Comparison of ENCODE assay signal across 15 mouse cellular contexts in the genomic region with DNA sequence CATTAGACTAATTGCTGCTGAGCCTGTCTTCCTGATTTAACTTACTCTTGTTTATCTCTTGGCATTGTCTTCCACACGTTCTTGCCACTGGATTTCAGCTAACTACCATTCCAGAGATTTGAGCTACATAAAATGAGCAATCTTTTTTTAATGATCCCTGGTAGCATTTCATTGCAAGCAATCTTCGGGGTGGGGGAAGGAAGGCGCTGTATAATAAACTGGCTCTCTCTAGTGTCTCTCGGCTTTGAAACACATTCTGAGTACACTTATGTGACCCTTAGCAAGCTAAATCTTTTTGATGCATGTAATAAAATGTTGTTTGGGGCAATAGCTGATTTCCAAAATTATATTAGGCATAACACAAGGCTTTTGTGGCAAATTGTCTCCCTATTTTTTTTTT.
A peak's percentile ranks its signal among the peaks of the same experiment; 100 is the strongest.
DNase-seq lines count a peak whose midpoint lies in the region; ATAC-seq and TF ChIP-seq lines count a peak whose summit lies in the region.
"Had no signal": no experiment of that assay in that cellular context is flagged by ENCODE, and none has a peak within 500 bp of the region (broad histone marks: within the 10 kb centered on the region; RNA-seq: fewer than 3 reads in every experiment).

No protein-coding gene starts in this region.

- no peak for TF ChIP-seq POLR2A in limb, embryonic 14.5 days (IDR thresholded peaks at IDR 0.05; ENCODE audit: borderline replicate concordance, extremely low read depth, insufficient read depth, insufficient read length)

- 49% methylated on average over 4 of the region's 4 CpGs for WGBS in limb, embryonic 12.5 days
- 84% methylated on average over 4 of the region's 4 CpGs for WGBS in limb, embryonic 10.5 days
- WGBS in forebrain, postnatal 0 days, result 33% methylated on average over 4 of the region's 4 CpGs
- 35% methylated on average over 4 of the region's 4 CpGs for WGBS in limb, embryonic 14.5 days
- WGBS in neural tube, embryonic 15.5 days, result 33% methylated on average over 4 of the region's 4 CpGs
- WGBS in intestine, embryonic 15.5 days, result 68% methylated on average over 4 of the region's 4 CpGs

- H3K36me3 ChIP-seq in limb, embryonic 12.5 days, result no peaks in the 10 kb centered on the region
- H3K36me3 ChIP-seq in limb, embryonic 10.5 days, result no peaks in the 10 kb centered on the region
- H3K36me3 ChIP-seq in forebrain, postnatal 0 days (ENCODE audit: insufficient read depth), result no peaks in the 10 kb centered on the region
- no peaks in the 10 kb centered on the region for H3K36me3 ChIP-seq in limb, embryonic 14.5 days (ENCODE audit: control insufficient read depth, insufficient read depth, low read length)
- H3K36me3 ChIP-seq in neural tube, embryonic 15.5 days, result no peaks in the 10 kb centered on the region
- no peaks in the 10 kb centered on the region for H3K36me3 ChIP-seq in intestine, embryonic 15.5 days
- H3K36me3 ChIP-seq: embryonic facial prominence, embryonic 10.5 days; heart, embryonic 13.5 days; liver, embryonic 15.5 days had no signal

- peak overlapping the region; percentile 30 for H3K4me2 ChIP-seq in limb, embryonic 12.5 days
- H3K4me2 ChIP-seq in forebrain, postnatal 0 days (ENCODE audit: low read depth), result peak overlapping the region; percentile 50
- H3K4me2 ChIP-seq in limb, embryonic 14.5 days (replicated peaks; ENCODE audit: low read depth, low read length, severe bottlenecking), result peak overlapping the region; percentile 40
- H3K4me2 ChIP-seq in neural tube, embryonic 15.5 days, result peak overlapping the region; percentile 58
- H3K4me2 ChIP-seq in intestine, embryonic 15.5 days (replicated peaks), result no peak overlapping the region
- H3K4me2 ChIP-seq: heart, embryonic 13.5 days; liver, embryonic 15.5 days had no signal

- H3K27me3 ChIP-seq in limb, embryonic 12.5 days, result peaks cover 11% of the 10 kb centered on the region
- peaks cover 37% of the 10 kb centered on the region for H3K27me3 ChIP-seq in limb, embryonic 10.5 days (ENCODE audit: low read depth, poor library complexity, severe bottlenecking)
- peaks cover 3% of the 10 kb centered on the region; the same call in 1 of the 2 replicates for H3K27me3 ChIP-seq in forebrain, postnatal 0 days (ENCODE audit: insufficient read depth, low read length)
- H3K27me3 ChIP-seq in limb, embryonic 14.5 days (ENCODE audit: control insufficient read depth, insufficient read depth, low read length), result no peaks in the 10 kb centered on the region
- H3K27me3 ChIP-seq in neural tube, embryonic 15.5 days (replicated peaks), result 0 out of 2 replicates have a peak, but pooled peaks cover 5% of the 10 kb centered on the region
- H3K27me3 ChIP-seq in intestine, embryonic 15.5 days (replicated peaks), result no peaks in the 10 kb centered on the region

- no peak for TF ChIP-seq CTCF in forebrain, postnatal 0 days (IDR thresholded peaks at IDR 0.05; ENCODE audit: low read depth)

- H3K4me3 ChIP-seq in limb, embryonic 12.5 days (replicated peaks), result no peak overlapping the region
- no peak overlapping the region for H3K4me3 ChIP-seq in limb, embryonic 10.5 days
- peak overlapping the region; percentile 32; the same call in 1 of the 2 replicates for H3K4me3 ChIP-seq in forebrain, postnatal 0 days (ENCODE audit: low read depth, low read length)
- no peak overlapping the region; the same call in 1 of the 2 replicates for H3K4me3 ChIP-seq in limb, embryonic 14.5 days (replicated peaks; ENCODE audit: low read length)
- H3K4me3 ChIP-seq in neural tube, embryonic 15.5 days (replicated peaks), result peak overlapping the region; percentile 27; the same call in 1 of the 2 replicates
- no peak overlapping the region for H3K4me3 ChIP-seq in intestine, embryonic 15.5 days (replicated peaks)
- H3K4me3 ChIP-seq: embryonic facial prominence, embryonic 10.5 days; heart, embryonic 13.5 days; liver, embryonic 15.5 days had no signal

- DNase-seq in limb, embryonic 10.5 days (ENCODE audit: low spot score), result no peak
- DNase-seq in forebrain, postnatal 0 days, result no peak
- no peak for DNase-seq in limb, embryonic 14.5 days (ENCODE audit: low spot score)
- no peak for DNase-seq in adrenal gland, adult 2 months
- DNase-seq: B cell, adult 2 months; heart, adult 11 months; kidney, postnatal 4 days; spleen, adult 18-20 months; thymus, postnatal 4 days had no signal

- ATAC-seq in limb, embryonic 12.5 days (ENCODE audit: insufficient number of reproducible peaks, insufficient read depth, low FRiP score, low TSS enrichment, low read depth), result no peak
- ATAC-seq in forebrain, postnatal 0 days, result no peak
- no peak for ATAC-seq in limb, embryonic 14.5 days (ENCODE audit: low FRiP score, low read depth)
- ATAC-seq in neural tube, embryonic 15.5 days (ENCODE audit: low FRiP score), result peak; percentile 53; the same call in 1 of the 2 replicates
- no peak for ATAC-seq in intestine, embryonic 15.5 days

- no peaks in the 10 kb centered on the region for H3K9me3 ChIP-seq in limb, embryonic 12.5 days
- H3K9me3 ChIP-seq in limb, embryonic 10.5 days (replicated peaks), result no peaks in the 10 kb centered on the region
- H3K9me3 ChIP-seq in forebrain, postnatal 0 days (ENCODE audit: low read length), result no peaks in the 10 kb centered on the region
- H3K9me3 ChIP-seq in limb, embryonic 14.5 days (ENCODE audit: control insufficient read depth, low read length), result no peaks in the 10 kb centered on the region
- no peaks in the 10 kb centered on the region for H3K9me3 ChIP-seq in neural tube, embryonic 15.5 days (replicated peaks)
- no peaks in the 10 kb centered on the region for H3K9me3 ChIP-seq in intestine, embryonic 15.5 days
- H3K9me3 ChIP-seq: embryonic facial prominence, embryonic 10.5 days; heart, embryonic 13.5 days; liver, embryonic 15.5 days had no signal

- peaks cover 31% of the 10 kb centered on the region for H3K4me1 ChIP-seq in limb, embryonic 12.5 days (replicated peaks)
- H3K4me1 ChIP-seq in limb, embryonic 10.5 days, result peaks cover 32% of the 10 kb centered on the region
- H3K4me1 ChIP-seq in forebrain, postnatal 0 days (ENCODE audit: insufficient read depth), result peaks cover 5% of the 10 kb centered on the region; the same call in 1 of the 2 replicates
- peaks cover 5% of the 10 kb centered on the region; the same call in 1 of the 2 replicates for H3K4me1 ChIP-seq in limb, embryonic 14.5 days (ENCODE audit: control insufficient read depth, insufficient read depth, low read length)
- H3K4me1 ChIP-seq in neural tube, embryonic 15.5 days, result peaks cover 31% of the 10 kb centered on the region
- no peaks in the 10 kb centered on the region for H3K4me1 ChIP-seq in intestine, embryonic 15.5 days (replicated peaks)
- H3K4me1 ChIP-seq: embryonic facial prominence, embryonic 10.5 days; heart, embryonic 13.5 days; liver, embryonic 15.5 days had no signal

- no peak overlapping the region for H3K9ac ChIP-seq in limb, embryonic 12.5 days (replicated peaks)
- H3K9ac ChIP-seq in forebrain, postnatal 0 days, result no peak overlapping the region
- no peak overlapping the region for H3K9ac ChIP-seq in limb, embryonic 14.5 days (ENCODE audit: low read depth, low read length, severe bottlenecking)
- H3K9ac ChIP-seq in neural tube, embryonic 15.5 days (replicated peaks), result no peak overlapping the region
- no peak overlapping the region for H3K9ac ChIP-seq in intestine, embryonic 15.5 days
- H3K9ac ChIP-seq: heart, embryonic 13.5 days; liver, embryonic 15.5 days had no signal

- H3K27ac ChIP-seq in limb, embryonic 12.5 days, result peak overlapping the region; percentile 50
- H3K27ac ChIP-seq in limb, embryonic 10.5 days, result no peak overlapping the region
- no peak overlapping the region for H3K27ac ChIP-seq in forebrain, postnatal 0 days (ENCODE audit: low read depth, low read length)
- no peak overlapping the region for H3K27ac ChIP-seq in limb, embryonic 14.5 days (replicated peaks; ENCODE audit: low read depth, low read length)
- peak overlapping the region; percentile 74 for H3K27ac ChIP-seq in neural tube, embryonic 15.5 days (replicated peaks)
- H3K27ac ChIP-seq in intestine, embryonic 15.5 days, result no peak overlapping the region
- H3K27ac ChIP-seq: embryonic facial prominence, embryonic 10.5 days; heart, embryonic 13.5 days; liver, embryonic 15.5 days had no signal

Comparison
In these comparisons a context has a peak if more than half of its experiments do, and no peak if none do; other contexts are left out.
1. H3K27ac ChIP-seq: peak in limb, embryonic 12.5 days (single experiment) and neural tube, embryonic 15.5 days (single experiment); none in limb, embryonic 10.5 days (single experiment), forebrain, postnatal 0 days (single experiment), limb, embryonic 14.5 days (single experiment) and intestine, embryonic 15.5 days (single experiment).
2. H3K4me3 ChIP-seq: peak in forebrain, postnatal 0 days (single experiment) and neural tube, embryonic 15.5 days (single experiment); none in limb, embryonic 12.5 days (single experiment), limb, embryonic 10.5 days (single experiment), limb, embryonic 14.5 days (single experiment) and intestine, embryonic 15.5 days (single experiment).